Mouse (Mus musculus): ENCODE data around the gene Wfdc15b.
"Not testable (repeated sequence)": the region's sequence is repeated elsewhere in the genome, so short reads cannot be mapped to it uniquely, and the experiment has no call there.

Wfdc15b gene

GRCm38 (mm10) chr2:164221522-164221921 lies at the start of gene Wfdc15b:
Gene Wfdc15b, minus strand, starts transcription at chr2:164221660.
- no peak for DNase-seq

GRCm38 (mm10) chr2:164256540-164256939 lies 35.1 kb upstream of the Wfdc15b start, which contains the start of gene Svs3b:
Gene Svs3b, minus strand, starts transcription at chr2:164256640.
- not testable (repeated sequence) for DNase-seq

GRCm38 (mm10) chr2:164238366-164238765 lies 16.9 kb upstream of the Wfdc15b start, which contains the start of gene Svs2:
Gene Svs2, minus strand, starts transcription at chr2:164238466.
- no peak for DNase-seq

- DNase-seq = no peak
Measured at GRCm38 (mm10) chr2:164232671-164233070, 11.2 kb upstream of the Wfdc15b start.

GRCm38 (mm10) chr2:164228361-164229070 lies 7.1 kb upstream of the Wfdc15b start:
- no peak for DNase-seq

- DNase-seq = no peak
Measured at GRCm38 (mm10) chr2:164219295-164219694, 2.2 kb downstream of the Wfdc15b start.

- no peak for DNase-seq
Measured at GRCm38 (mm10) chr2:164212711-164213110, 8.7 kb downstream of the Wfdc15b start.

- DNase-seq = no peak
Measured at GRCm38 (mm10) chr2:164210892-164211291, 10.6 kb downstream of the Wfdc15b start.

- DNase-seq = no peak
Measured at GRCm38 (mm10) chr2:164206676-164207075, 14.8 kb downstream of the Wfdc15b start.

GRCm38 (mm10) chr2:164206011-164206410 lies 15.4 kb downstream of the Wfdc15b start:
- not testable (repeated sequence) for DNase-seq

- no peak for DNase-seq
Measured at GRCm38 (mm10) chr2:164199626-164200327, 21.7 kb downstream of the Wfdc15b start, which contains the start of gene Wfdc15a. Gene Wfdc15a, minus strand, starts transcription at chr2:164200130.

GRCm38 (mm10) chr2:164196700-164196990 lies 24.8 kb downstream of the Wfdc15b start:
- DNase-seq = no peak

- no peak for DNase-seq
Measured at GRCm38 (mm10) chr2:164195971-164196699, 25.3 kb downstream of the Wfdc15b start.

GRCm38 (mm10) chr2:164194959-164195630 lies 26.4 kb downstream of the Wfdc15b start:
- DNase-seq = no peak

GRCm38 (mm10) chr2:164192279-164192678 lies 29.2 kb downstream of the Wfdc15b start:
- DNase-seq = no peak

GRCm38 (mm10) chr2:164190576-164190975 lies 30.9 kb downstream of the Wfdc15b start, which contains the start of gene Wfdc12:
Gene Wfdc12, minus strand, starts transcription at chr2:164190608.
- DNase-seq = no peak

GRCm38 (mm10) chr2:164188722-164189121 lies 32.7 kb downstream of the Wfdc15b start:
- DNase-seq = no peak

- no peak for DNase-seq
Measured at GRCm38 (mm10) chr2:164184145-164184719, 37.2 kb downstream of the Wfdc15b start.

GRCm38 (mm10) chr2:164183340-164183739 lies 38.1 kb downstream of the Wfdc15b start:
- DNase-seq = no peak

GRCm38 (mm10) chr2:164182692-164183255 lies 38.7 kb downstream of the Wfdc15b start, which contains the start of gene Wfdc5:
Gene Wfdc5, minus strand, starts transcription at chr2:164182742.
- DNase-seq = no peak

GRCm38 (mm10) chr2:164180770-164181169 lies 40.7 kb downstream of the Wfdc15b start:
- DNase-seq = no peak

- peak; percentile 43 for DNase-seq
Measured at GRCm38 (mm10) chr2:164180124-164180523, 41.3 kb downstream of the Wfdc15b start.

All from thymus, postnatal 25 days (tissue).